Mouse (Mus musculus) telencephalon, adult 2 months (tissue): ENCODE measurements around the gene Zfp458.
"Not testable (repeated sequence)": the region's sequence is repeated elsewhere in the genome, so short reads cannot be mapped to it uniquely, and the experiment has no call there.

Experiments used
- DNase-seq: peaks from one replicate; pipeline ENCODE4 v3.0.0-alpha.2; 2011; ENCODE audit warnings: low read depth, low spot score

The Zfp458 gene

GRCm38 (mm10) chr13:67278314-67278713 lies at the start of gene Zfp458:
TSS of gene Zfp458 (minus strand) at chr13:67278466.
- DNase-seq, result peak; percentile 34

- no peak for DNase-seq
Observed at GRCm38 (mm10) chr13:67306718-67307117, 28.5 kb upstream of the Zfp458 start.

GRCm38 (mm10) chr13:67305822-67306672 lies 27.8 kb upstream of the Zfp458 start, which contains the start of gene Zfp457:
TSS of gene Zfp457 (minus strand) at chr13:67306485.
- peak; percentile 96 for DNase-seq

- not testable (repeated sequence) for DNase-seq
Observed at GRCm38 (mm10) chr13:67269383-67270065, 8.7 kb downstream of the Zfp458 start.

- DNase-seq, result peak; percentile 57
Observed at GRCm38 (mm10) chr13:67268568-67269369, 9.5 kb downstream of the Zfp458 start.

GRCm38 (mm10) chr13:67214015-67214607 lies 64.2 kb downstream of the Zfp458 start:
- no peak for DNase-seq
